In genomic region chr14:25725032-25725497, GRCm38 (mm10) we compare ENCODE assay signal across 7 mouse cellular contexts. TPM values are rescaled to one million over a fixed set of nuclear protein-coding genes. Genes with fewer than 3 reads are reported as not detected.
DNase-seq lines count a peak whose midpoint lies in the region; ATAC-seq and TF ChIP-seq lines count a peak whose summit lies in the region.

No protein-coding gene starts in this region.

- peak; percentile 54 for ATAC-seq in heart, embryonic 12.5 days (ENCODE audit: insufficient number of reproducible peaks, low FRiP score)

- peaks cover 9% of the 10 kb centered on the region; the same call in 1 of the 2 replicates for H3K79me2 ChIP-seq in liver, adult 2 months (ENCODE audit: control insufficient read depth, insufficient read depth, low read length)

- H3K36me3 ChIP-seq in liver, adult 2 months (ENCODE audit: control insufficient read depth, insufficient read depth, low read length) = peaks cover 10% of the 10 kb centered on the region
- H3K36me3 ChIP-seq in heart, embryonic 12.5 days = peaks cover 16% of the 10 kb centered on the region

- no peak overlapping the region for H3K4me2 ChIP-seq in heart, embryonic 12.5 days

- no peaks in the 10 kb centered on the region for H3K27me3 ChIP-seq in liver, adult 2 months (ENCODE audit: control insufficient read depth, insufficient read depth, low read length)
- no peaks in the 10 kb centered on the region for H3K27me3 ChIP-seq in heart, embryonic 12.5 days (replicated peaks)

- no peak overlapping the region for H3K9ac ChIP-seq in liver, adult 2 months (ENCODE audit: low read depth, low read length)
- H3K9ac ChIP-seq in heart, embryonic 12.5 days = peak overlapping the region; percentile 37; the same call in 1 of the 2 replicates

- H3K27ac ChIP-seq in liver, adult 2 months (replicated peaks; ENCODE audit: insufficient read depth, low read depth, low read length) = peak overlapping the region; percentile 54
- H3K27ac ChIP-seq in heart, embryonic 12.5 days (ENCODE audit: poor library complexity, severe bottlenecking) = peak overlapping the region; percentile 75

- H3K9me3 ChIP-seq in heart, embryonic 12.5 days (replicated peaks) = no peaks in the 10 kb centered on the region

- no peak overlapping the region for H3K4me3 ChIP-seq in liver, adult 2 months (ENCODE audit: insufficient read depth, low read depth, low read length)
- no peak overlapping the region for H3K4me3 ChIP-seq in heart, embryonic 12.5 days

- peaks cover 20% of the 10 kb centered on the region for H3K4me1 ChIP-seq in liver, adult 2 months (ENCODE audit: control insufficient read depth, insufficient read depth, low read length)
- peaks cover 38% of the 10 kb centered on the region for H3K4me1 ChIP-seq in heart, embryonic 12.5 days (replicated peaks)

- peak; percentile 77 for DNase-seq in liver, adult 2 months (ENCODE audit: extremely low read depth, low read depth, low spot score)
- DNase-seq in liver = no peak
- DNase-seq in cerebellum, adult 18-20 months = peak; percentile 46 to 49
- peak; percentile 65 for DNase-seq in kidney, postnatal 10 days
- peak; percentile 70 to 87 for DNase-seq in lung, postnatal 4 days
- DNase-seq in urinary bladder, postnatal 25 days (ENCODE audit: low spot score) = no peak

- peak; percentile 35; the same call in 1 of the 2 replicates for TF ChIP-seq CTCF in liver, adult 2 months (IDR thresholded peaks at IDR 0.05; ENCODE audit: low read depth, low read length)

- WGBS in liver, adult 2 months = 27% methylated on average over 11 of the region's 11 CpGs
- WGBS in heart, embryonic 12.5 days = 70% methylated on average over 7 of the region's 11 CpGs

- TF ChIP-seq POLR2A in liver, adult 2 months (IDR thresholded peaks at IDR 0.05; ENCODE audit: extremely low read depth, insufficient read depth, low read length) = no peak

RNA-seq across cellular contexts. Expression of gene Ppif, which starts 31.1 kb away (rescaled TPM):
- total RNA-seq in liver, adult 2 months (2014; rRNA removed) = 19.4 and 31.1 TPM in 2 replicates
- 76.3 and 80.6 TPM in 2 replicates for polyA plus RNA-seq in liver, adult 2 months (2012; rRNA removed)
- 101 and 104 TPM in 2 replicates for polyA plus RNA-seq in heart, embryonic 12.5 days (2016; fragmentation: Nextera tagmentation; extraction: Ambion mirVana)

RNA-seq across cellular contexts. Expression of gene Zcchc24, which starts 43.8 kb away (rescaled TPM):
- total RNA-seq in liver, adult 2 months (2014; rRNA removed) = 27.3 and 28.7 TPM in 2 replicates
- polyA plus RNA-seq in liver, adult 2 months (2012; rRNA removed) = 53.0 and 57.7 TPM in 2 replicates
- 30.4 and 31.9 TPM in 2 replicates for polyA plus RNA-seq in heart, embryonic 12.5 days (2016; fragmentation: Nextera tagmentation; extraction: Ambion mirVana)

Comparison
In these comparisons a context has a peak if more than half of its experiments do, and no peak if none do; other contexts are left out.
1. DNase-seq: peak in liver, adult 2 months (single experiment), cerebellum, adult 18-20 months (2 of 2), kidney, postnatal 10 days (single experiment) and lung, postnatal 4 days (2 of 2); none in liver (single experiment) and urinary bladder, postnatal 25 days (single experiment).